Mouse (Mus musculus): ENCODE results near the gene Krt86.

Krt86 gene

GRCm38 (mm10) chr15:101472952-101473528 lies at the start of gene Krt86:
Gene Krt86, plus strand, starts transcription at chr15:101473478.
- in situ Hi-C loops (cut with MboI, MseI), result loop anchor here (10.0 kb wide), 1 partner anchor 58 kb away; the partner anchor contains the start of gene Krt7

DNA sequence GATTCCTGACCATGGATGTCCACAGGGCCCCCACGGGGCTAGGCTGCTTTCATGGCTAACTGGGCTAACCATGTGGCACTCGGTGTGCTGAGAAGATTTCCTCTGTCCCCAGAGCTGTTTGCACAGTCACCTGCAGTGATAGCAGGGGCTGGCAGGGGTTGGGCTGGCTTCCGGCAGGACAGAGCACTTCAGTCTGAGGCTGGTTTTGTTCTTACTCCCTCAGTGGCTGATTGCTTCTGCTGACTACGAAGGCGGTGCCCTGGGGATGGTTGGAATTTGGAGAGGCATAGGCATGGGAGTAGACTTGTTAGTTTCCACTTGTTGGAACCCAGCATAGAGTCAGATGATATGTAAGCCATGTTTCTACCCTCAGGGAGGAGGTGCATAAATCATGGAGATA lies 48.4 kb upstream of the Krt86 start:
- in situ Hi-C loops (cut with MboI, MseI), result no loop called here

GRCm38 (mm10) chr15:101436611-101437010 lies 36.7 kb upstream of the Krt86 start:
- in situ Hi-C loops (cut with MboI, MseI), result no loop called here

DNA sequence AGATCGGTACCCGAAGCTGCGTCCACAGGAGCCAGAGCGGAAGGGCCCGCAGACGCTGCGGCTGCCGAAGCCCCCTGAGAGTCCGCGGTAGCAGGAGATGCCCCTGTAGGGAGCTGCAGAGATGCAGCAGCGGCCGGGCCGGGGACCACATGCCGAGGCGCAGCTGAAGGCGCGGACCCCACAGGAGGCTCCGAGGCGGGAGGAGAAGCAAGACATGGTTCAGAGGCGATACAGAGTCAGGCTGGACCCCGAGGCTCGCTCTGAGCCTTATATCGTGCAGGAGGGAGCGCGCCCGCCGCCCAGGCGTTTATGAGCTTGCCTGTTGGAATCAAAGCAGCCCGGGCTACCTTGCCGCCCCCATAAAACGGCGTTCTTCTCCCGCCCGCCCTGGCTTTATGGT lies 34.7 kb upstream of the Krt86 start, which contains the start of gene Krt87:
Gene Krt87, minus strand, starts transcription at position 250 of the 400 bp plus-strand sequence.
- in situ Hi-C loops (cut with MboI, MseI), result no loop called here

DNA sequence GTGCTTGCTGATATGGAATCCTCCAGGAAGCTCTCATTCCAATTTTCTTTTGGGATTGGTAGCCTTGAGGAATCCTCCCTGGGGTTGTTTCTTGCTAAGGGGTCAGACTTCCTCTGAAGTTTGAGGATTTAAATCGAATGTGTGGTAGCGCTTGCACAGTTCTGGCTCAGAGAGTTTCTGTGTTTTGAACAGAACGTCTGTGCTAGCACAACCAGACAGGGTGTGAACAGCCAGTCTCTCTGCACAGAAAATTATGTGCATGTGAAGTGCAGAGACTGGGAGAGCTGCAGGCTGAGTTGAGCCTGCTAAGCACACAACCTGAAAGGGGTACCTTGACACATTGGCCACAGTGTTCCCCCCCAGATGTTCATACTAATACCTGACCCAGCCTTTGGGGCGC lies 32.4 kb upstream of the Krt86 start:
- in situ Hi-C loops (cut with MboI, MseI), result no loop called here

DNA sequence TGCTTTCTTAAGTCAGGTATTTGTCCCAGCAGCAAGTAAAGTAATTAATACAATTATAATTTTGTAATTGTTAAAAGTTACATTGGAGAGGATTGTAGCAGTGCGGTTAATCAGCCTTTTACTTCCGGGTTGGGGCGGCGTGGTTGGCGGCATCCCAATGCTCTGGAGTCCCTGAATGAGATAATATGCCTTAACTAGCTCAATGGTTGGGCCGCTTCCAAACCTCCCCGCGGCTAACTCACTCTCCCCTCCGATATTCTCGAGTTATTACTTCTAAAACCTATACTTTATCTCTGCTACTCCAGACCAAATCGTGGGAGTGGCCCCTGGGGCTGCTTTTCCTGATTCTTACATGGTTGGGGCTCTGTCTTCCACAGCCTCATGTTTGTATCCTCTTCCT lies 26.7 kb upstream of the Krt86 start:
- in situ Hi-C loops (cut with MboI, MseI), result no loop called here

DNA sequence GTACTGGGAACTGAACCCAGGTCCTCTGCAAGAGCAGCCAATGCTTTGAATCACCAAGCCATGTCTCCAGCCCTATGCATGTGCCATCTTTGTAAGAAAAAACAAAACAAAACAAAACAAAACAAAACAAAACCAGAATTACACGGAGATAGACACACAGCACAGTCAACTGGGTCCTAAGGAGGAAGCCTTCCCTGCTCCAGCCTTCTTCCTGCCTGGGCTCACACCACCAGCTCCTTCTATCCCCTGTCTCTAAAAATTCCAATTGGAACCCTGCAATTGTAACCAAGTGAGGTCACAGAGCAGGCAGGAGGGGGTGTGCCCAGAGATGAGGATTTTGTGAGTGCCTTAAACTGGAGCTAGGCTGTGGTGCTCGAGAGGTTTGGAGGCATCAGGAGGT lies 25.8 kb upstream of the Krt86 start, which contains the start of gene Krt88:
Gene Krt88, plus strand, starts transcription at position 301 of the 400 bp plus-strand sequence.
- in situ Hi-C loops (cut with MboI, MseI), result no loop called here

DNA sequence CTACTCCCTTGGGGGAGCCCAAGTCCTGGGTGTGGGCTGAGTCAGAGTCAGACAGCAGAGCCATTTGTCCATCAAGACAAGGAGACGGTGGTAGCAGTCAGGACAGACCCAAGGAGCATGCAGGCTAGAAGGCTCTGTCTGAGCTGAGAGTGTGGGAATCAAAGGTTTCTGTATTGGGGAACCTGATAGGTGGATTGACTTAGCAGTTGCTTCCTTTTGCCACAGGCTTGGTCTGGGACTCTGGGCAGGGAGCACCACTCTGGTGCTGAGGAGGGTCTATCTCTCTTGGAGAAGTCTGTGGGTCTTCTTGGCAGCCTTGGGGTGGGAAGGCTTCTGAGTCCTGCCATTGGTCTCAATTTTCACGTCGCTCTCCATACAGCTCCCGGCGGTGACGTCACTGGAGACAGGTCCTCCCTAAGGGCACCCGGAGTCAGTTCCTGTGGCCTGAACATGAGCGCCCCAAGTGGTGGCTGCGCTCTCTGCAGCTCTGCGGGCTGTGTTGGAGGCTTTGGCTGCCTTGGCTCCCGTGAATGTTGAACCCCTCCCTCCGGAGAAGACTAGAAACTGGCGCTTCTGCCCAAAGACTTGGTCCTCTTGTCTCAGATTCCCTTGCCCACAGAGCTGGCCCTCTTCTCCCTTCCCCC lies 20.1 kb upstream of the Krt86 start:
- in situ Hi-C loops (cut with MboI, MseI), result no loop called here

DNA sequence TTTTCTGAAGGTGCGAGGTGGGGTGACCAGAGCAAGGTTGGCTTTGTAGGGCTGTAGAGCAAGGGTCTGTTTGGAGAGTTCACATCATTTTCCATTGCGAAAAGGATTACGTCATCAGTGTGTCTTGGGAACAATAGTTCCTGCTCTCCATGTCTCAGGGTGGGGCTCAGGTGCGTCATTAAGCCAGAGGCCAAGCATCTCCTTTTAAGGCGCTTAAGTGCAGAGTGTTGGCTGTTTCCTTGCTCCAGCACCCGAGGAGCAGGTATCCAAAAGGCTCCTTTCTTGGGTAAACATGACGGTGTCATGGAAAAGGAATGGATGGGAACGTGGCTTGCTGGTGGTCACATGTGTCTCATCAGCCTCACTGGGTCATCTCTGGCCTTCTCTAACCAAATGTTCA lies 18.5 kb upstream of the Krt86 start:
- in situ Hi-C loops (cut with MboI, MseI), result no loop called here

GRCm38 (mm10) chr15:101455292-101455691 lies 18.0 kb upstream of the Krt86 start:
- in situ Hi-C loops (cut with MboI, MseI), result no loop called here

GRCm38 (mm10) chr15:101455891-101456290 lies 17.4 kb upstream of the Krt86 start:
- in situ Hi-C loops (cut with MboI, MseI), result no loop called here

DNA sequence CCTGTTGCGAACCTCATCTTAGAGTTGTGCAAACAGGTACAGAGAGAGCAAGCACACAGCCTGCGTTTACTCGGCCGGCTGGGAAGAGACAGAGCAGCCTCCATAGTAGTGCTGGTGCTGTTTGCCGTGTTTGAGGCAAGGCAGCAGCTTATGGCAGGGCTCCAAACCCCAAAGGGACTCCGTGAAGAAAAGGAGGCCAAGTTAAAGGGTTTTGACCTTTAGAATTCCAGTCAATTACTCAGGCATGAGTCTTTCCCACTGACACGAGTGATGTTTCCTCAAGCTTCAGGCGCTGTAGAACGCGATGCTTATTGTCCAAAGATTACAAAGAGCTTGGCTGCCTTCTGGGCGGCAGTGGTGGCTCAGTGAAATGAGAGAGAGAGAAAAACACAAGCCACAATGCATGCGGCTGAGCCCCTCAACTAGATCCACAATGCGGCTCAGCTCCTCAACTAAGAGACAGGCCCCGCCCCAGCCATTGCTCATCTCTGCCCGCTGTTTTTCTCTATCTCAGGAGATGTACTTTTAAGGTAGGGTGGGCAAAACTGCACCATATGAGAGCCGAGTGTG lies 14.8 kb upstream of the Krt86 start:
- in situ Hi-C loops (cut with MboI, MseI), result no loop called here

DNA sequence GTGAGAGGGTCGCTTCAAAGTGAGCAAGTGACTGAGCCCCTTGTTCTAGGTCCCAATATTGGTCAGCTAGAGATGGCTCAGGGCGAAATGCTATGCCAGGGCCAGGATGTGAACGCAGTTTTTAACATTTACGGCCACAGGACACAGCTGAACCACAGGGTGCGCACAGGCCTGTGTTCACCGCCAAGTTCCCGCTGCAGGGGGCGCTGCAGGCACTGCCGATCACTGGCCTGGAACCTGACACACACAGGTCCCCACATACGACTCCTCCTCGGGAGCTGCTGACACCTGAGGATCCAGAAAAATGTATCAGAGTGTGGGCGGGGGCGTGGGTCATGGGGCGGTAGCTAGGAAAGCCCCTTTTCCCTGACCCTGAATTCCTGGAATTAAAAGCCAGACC lies 14.0 kb upstream of the Krt86 start:
- in situ Hi-C loops (cut with MboI, MseI), result no loop called here

- in situ Hi-C loops (cut with MboI, MseI), result no loop called here
These were observed 9.6 kb upstream of the Krt86 start, which contains the start of gene Krt81 for GRCm38 (mm10) chr15:101463651-101464050. Gene Krt81, minus strand, starts transcription at chr15:101463751.

DNA sequence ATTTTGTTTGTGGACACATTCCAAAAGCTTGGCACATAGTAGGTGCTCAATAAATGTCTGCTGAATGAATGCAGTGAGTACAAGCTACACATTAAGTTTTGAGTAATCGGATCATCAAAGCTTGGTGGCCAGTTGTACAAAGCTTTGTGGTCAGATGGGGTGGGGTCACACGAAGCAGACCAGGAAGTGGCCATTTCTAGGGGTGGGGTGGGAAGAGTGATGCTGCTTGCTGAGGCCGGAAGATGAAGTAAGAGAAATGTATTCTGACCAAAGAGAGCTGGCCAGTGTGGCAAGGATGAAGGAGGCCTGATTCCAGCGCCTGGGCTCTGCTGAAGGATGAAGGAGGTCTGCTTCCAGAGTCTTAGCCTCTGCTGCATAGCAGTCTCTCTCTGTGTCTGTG lies 4.2 kb upstream of the Krt86 start:
- in situ Hi-C loops (cut with MboI, MseI), result no loop called here

DNA sequence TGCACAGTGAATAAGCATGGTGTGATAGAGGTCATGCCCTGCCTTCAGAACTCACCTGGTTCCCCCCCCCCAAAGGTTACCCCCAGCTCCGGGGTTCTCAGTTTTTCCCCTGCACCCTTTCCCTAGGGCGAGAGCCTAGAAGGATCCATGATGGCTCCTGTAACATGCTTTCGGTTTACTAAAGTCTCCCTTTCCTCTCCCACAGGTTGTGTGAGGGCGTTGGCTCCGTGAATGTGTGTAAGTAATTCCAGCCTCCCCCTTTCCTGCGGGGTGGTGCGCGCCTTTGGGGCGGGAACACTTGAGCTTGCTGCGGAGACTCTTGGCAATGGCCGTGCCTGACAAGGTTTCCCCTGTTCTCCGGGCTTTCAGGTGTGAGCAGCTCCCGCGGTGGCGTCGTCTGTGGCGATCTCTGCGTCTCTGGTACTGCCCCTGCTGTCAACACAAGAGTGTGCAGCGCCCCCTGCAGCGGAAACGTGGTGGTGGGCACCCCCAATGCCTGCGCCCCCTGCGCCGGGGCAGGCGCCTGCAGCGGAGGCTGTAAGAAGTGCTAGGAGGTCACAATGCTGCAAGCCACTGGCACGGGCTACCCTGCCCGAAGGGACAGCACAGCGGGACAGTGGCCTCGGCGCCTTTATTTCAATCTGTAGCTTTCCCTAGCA lies 5.9 kb downstream of the Krt86 start:
- in situ Hi-C loops (cut with MboI, MseI), result loop anchor here (10.0 kb wide), 1 partner anchor 64 kb away; the partner anchor contains the start of gene Krt7

- in situ Hi-C loops (cut with MboI, MseI), result loop anchor here (10.0 kb wide), 1 partner anchor 65 kb away; the partner anchor contains the start of gene Krt7
These were observed 6.4 kb downstream of the Krt86 start for GRCm38 (mm10) chr15:101479666-101480060.

- in situ Hi-C loops (cut with MboI, MseI), result no loop called here
These were observed 8.8 kb downstream of the Krt86 start for GRCm38 (mm10) chr15:101482056-101482455.

DNA sequence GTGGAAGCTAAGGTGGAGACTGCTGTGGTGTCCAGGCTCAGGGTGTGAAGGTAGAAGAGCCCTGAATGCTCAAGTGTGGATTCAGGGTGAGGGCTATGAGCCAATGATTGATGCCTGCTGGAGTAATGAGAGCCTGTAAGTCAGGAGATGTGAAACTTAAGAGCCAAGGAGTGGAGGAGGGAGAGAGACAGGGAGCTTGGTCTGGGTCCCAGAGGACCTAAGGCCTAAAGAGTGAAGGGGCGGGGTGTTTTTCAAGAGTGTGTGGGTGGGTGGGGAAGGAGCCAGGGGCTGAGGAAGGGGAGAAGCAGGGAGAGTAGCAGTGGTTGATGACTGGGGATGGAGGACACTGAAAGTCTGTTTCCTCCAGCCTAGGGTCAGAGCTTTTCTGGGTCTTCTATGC lies 10.4 kb downstream of the Krt86 start:
- in situ Hi-C loops (cut with MboI, MseI), result no loop called here

- in situ Hi-C loops (cut with MboI, MseI), result no loop called here
These were observed 11.7 kb downstream of the Krt86 start for GRCm38 (mm10) chr15:101484939-101485338.

- in situ Hi-C loops (cut with MboI, MseI), result no loop called here
These were observed 12.8 kb downstream of the Krt86 start for GRCm38 (mm10) chr15:101485911-101486635.

DNA sequence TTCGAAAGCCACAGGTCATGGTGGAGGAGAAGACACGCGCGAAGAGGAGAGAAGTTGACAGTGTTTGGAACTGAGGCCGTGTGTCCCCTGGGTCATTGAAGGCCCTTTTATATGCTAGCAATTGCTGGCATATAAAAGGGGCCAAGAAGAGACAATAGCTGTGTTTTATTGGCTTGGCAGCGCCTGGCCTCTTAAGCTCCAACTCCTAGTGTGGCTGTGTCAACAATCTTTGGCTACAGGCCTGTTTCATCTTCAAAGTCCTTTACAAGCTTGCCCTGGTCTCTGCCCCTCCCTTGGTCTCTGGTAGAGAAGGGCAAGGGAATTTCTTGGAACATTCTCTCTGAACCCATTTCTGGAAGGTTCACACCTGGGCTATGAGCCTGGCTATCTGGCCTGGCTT lies 18.2 kb downstream of the Krt86 start, which contains the start of gene Krt83:
Gene Krt83, minus strand, starts transcription at position 82 of the 400 bp plus-strand sequence.
- in situ Hi-C loops (cut with MboI, MseI), result no loop called here
